Mouse (Mus musculus): Measurements from ENCODE around the gene 4933417A18Rik.
"Not testable (repeated sequence)": the region's sequence is repeated elsewhere in the genome, so short reads cannot be mapped to it uniquely, and the experiment has no call there.

The 4933417A18Rik gene

GRCm38 (mm10) chr13:34973770-34974169 lies 49.6 kb downstream of the 4933417A18Rik start:
- no peak for DNase-seq (ENCODE audit: low spot score in 2 of 2)

- no peak for DNase-seq (ENCODE audit: low spot score in 2 of 2)
These were observed 51.9 kb downstream of the 4933417A18Rik start for GRCm38 (mm10) chr13:34976116-34976515.

- no peak for DNase-seq (ENCODE audit: low spot score in 2 of 2)
These were observed 53.2 kb downstream of the 4933417A18Rik start for GRCm38 (mm10) chr13:34977410-34977809.

- DNase-seq (ENCODE audit: low spot score in 2 of 2) = not testable (repeated sequence)
These were observed 54.4 kb downstream of the 4933417A18Rik start for GRCm38 (mm10) chr13:34978635-34979034.

- not testable (repeated sequence) for DNase-seq (ENCODE audit: low spot score in 2 of 2)
These were observed 59.3 kb downstream of the 4933417A18Rik start for GRCm38 (mm10) chr13:34983479-34983878.

GRCm38 (mm10) chr13:34991581-34992273 lies 67.5 kb downstream of the 4933417A18Rik start:
- DNase-seq (ENCODE audit: low spot score in 2 of 2) = no peak

GRCm38 (mm10) chr13:34993085-34993484 lies 68.9 kb downstream of the 4933417A18Rik start:
- no peak for DNase-seq (ENCODE audit: low spot score in 2 of 2)

- DNase-seq (ENCODE audit: low spot score in 2 of 2) = no peak
These were observed 69.4 kb downstream of the 4933417A18Rik start for GRCm38 (mm10) chr13:34993595-34993982.

GRCm38 (mm10) chr13:34993983-34994811 lies 70.0 kb downstream of the 4933417A18Rik start:
- DNase-seq (ENCODE audit: low spot score in 2 of 2) = peak; percentile 94 to 95

GRCm38 (mm10) chr13:34995925-34996324 lies 71.7 kb downstream of the 4933417A18Rik start:
- DNase-seq (ENCODE audit: low spot score in 2 of 2) = no peak

All from right cerebral cortex, postnatal 10 days (tissue).